Mouse (Mus musculus): Measurements from ENCODE around the gene Rpl3l.
"Not testable (repeated sequence)": the region's sequence is repeated elsewhere in the genome, so short reads cannot be mapped to it uniquely, and the experiment has no call there.

The Rpl3l gene

GRCm38 (mm10) chr17:24707801-24708425 lies 19.7 kb upstream of the Rpl3l start:
- ChIA-PET CTCF (interaction anchor here in 3 of 4 experiments (0.6 to 1.7 kb wide), 11 partner anchors 9 to 246 kb away, joined by 3 to 6 read pairs (median 3); partner anchors contain the start of genes Zfp598 (in 2 of the 3), Mlst8 (in 1 of the 3), Ndufb10 (in 1 of the 3) and Noxo1 (in 1 of the 3)), POLR2A (interaction anchor here (0.6 to 9.6 kb wide), 58 partner anchors 9 to 538 kb away, joined by 3 to 144 read pairs (median 5); partner anchors contain the start of genes Rnf151 (in 4 of the 4), Rps2 (in 4 of the 4), Ndufb10 (in 3 of the 4) and Syngr3 (in 3 of the 4))

GRCm38 (mm10) chr17:24708646-24709045 lies 19.0 kb upstream of the Rpl3l start:
- ChIA-PET CTCF (interaction anchor here in 3 of 4 experiments (0.9 to 1.7 kb wide), 3 partner anchors 10 to 230 kb away, joined by 3 to 6 read pairs (median 5); partner anchors contain the start of gene Mlst8 (in 2 of the 3)), POLR2A (interaction anchor here (0.6 to 9.6 kb wide), 21 partner anchors 9 to 457 kb away, joined by 3 to 144 read pairs (median 8); partner anchors contain the start of genes Syngr3 (in 3 of the 4), Rnf151 (in 2 of the 4), Rps2 (in 2 of the 4) and Traf7 (in 2 of the 4))

GRCm38 (mm10) chr17:24715556-24715955 lies 12.1 kb upstream of the Rpl3l start:
- ChIA-PET CTCF (interaction anchor here in 2 of 4 experiments (0.6 to 1.5 kb wide), 4 partner anchors 12 to 519 kb away, joined by 3 read pairs; no protein-coding TSS in a partner anchor), POLR2A (interaction anchor here in 3 of 4 experiments (0.5 to 14.7 kb wide), 31 partner anchors 9 to 1011 kb away, joined by 3 to 268 read pairs (median 5); partner anchors contain the start of genes Msrb1 (in 3 of the 3), Ndufb10 (in 2 of the 3), Pkd1 (in 2 of the 3) and Rpl3l (in 2 of the 3))

GRCm38 (mm10) chr17:24716166-24716682 lies 11.4 kb upstream of the Rpl3l start:
- ChIA-PET CTCF (interaction anchor here in 1 of 4 experiments (0.6 to 1.5 kb wide), 5 partner anchors 8 to 520 kb away, joined by 3 read pairs; partner anchors contain the start of gene Tbl3), POLR2A (interaction anchor here in 3 of 4 experiments (0.5 to 14.7 kb wide), 48 partner anchors 8 to 1011 kb away, joined by 3 to 268 read pairs (median 5); partner anchors contain the start of genes Msrb1 (in 3 of the 3), Traf7 (in 3 of the 3), Ndufb10 (in 2 of the 3) and Pkd1 (in 2 of the 3))

GRCm38 (mm10) chr17:24717943-24718342 lies 9.7 kb upstream of the Rpl3l start, which contains the start of the genes Rnf151 and Rps2:
Rnf151 (minus strand) TSS chr17:24718063.
Rps2 (plus strand) TSS chr17:24718116.
- CTCF ChIA-PET: interaction anchor here in 3 of 4 experiments (0.7 to 1.2 kb wide), 5 partner anchors 7 to 42 kb away, joined by 3 to 4 read pairs (median 3); partner anchors contain the start of gene Rpl3l (in 1 of the 3)

GRCm38 (mm10) chr17:24718938-24719337 lies 8.7 kb upstream of the Rpl3l start:
- ChIA-PET POLR2A (interaction anchor here (0.6 to 14.7 kb wide), 34 partner anchors 10 to 564 kb away, joined by 3 to 268 read pairs (median 4); partner anchors contain the start of genes Tbl3 (in 3 of the 4), Traf7 (in 3 of the 4), Msrb1 (in 2 of the 4) and Rpl3l (in 2 of the 4)), CTCF (interaction anchor here in 1 of 4 experiments (1.2 kb wide), 1 partner anchor 12 kb away, joined by 3 read pairs; no protein-coding TSS in a partner anchor)

More at GRCm38 (mm10) chr17:24717943-24718342, 9.7 kb upstream of the Rpl3l start, which contains the start of the genes Rnf151 and Rps2:
- POLR2A ChIA-PET: interaction anchor here (0.5 to 14.7 kb wide), 55 partner anchors 7 to 467 kb away, joined by 3 to 268 read pairs (median 4); partner anchors contain the start of genes Tbl3 (in 4 of the 4), Traf7 (in 3 of the 4), Msrb1 (in 2 of the 4) and Nthl1 (in 2 of the 4)

GRCm38 (mm10) chr17:24719494-24720222 lies 8.0 kb upstream of the Rpl3l start:
- ChIA-PET POLR2A (interaction anchor here in 3 of 4 experiments (0.7 to 14.7 kb wide), 27 partner anchors 12 to 554 kb away, joined by 3 to 268 read pairs (median 5); partner anchors contain the start of genes Tbl3 (in 3 of the 3), Msrb1 (in 2 of the 3), Traf7 (in 2 of the 3) and Fahd1 (in 1 of the 3)), CTCF (no interaction called here)

- POLR2A ChIA-PET: interaction anchor here in 3 of 4 experiments (0.6 to 14.7 kb wide), 24 partner anchors 13 to 553 kb away, joined by 3 to 268 read pairs (median 6); partner anchors contain the start of genes Msrb1 (in 2 of the 3), Spsb3 (in 2 of the 3), Traf7 (in 2 of the 3) and E4f1 (in 1 of the 3)
- CTCF ChIA-PET: not testable (repeated sequence)
Observed at GRCm38 (mm10) chr17:24720616-24721015, 7.0 kb upstream of the Rpl3l start.

- CTCF ChIA-PET: not testable (repeated sequence)
- POLR2A ChIA-PET: interaction anchor here in 3 of 4 experiments (0.6 to 14.7 kb wide), 49 partner anchors 10 to 504 kb away, joined by 3 to 268 read pairs (median 5); partner anchors contain the start of genes Msrb1 (in 2 of the 3), Pkd1 (in 2 of the 3), Tbl3 (in 2 of the 3) and Traf7 (in 2 of the 3)
Observed at GRCm38 (mm10) chr17:24721383-24721955, 6.2 kb upstream of the Rpl3l start.

- ChIA-PET POLR2A (interaction anchor here (0.6 to 14.7 kb wide), 65 partner anchors 10 to 1109 kb away, joined by 3 to 268 read pairs (median 4); partner anchors contain the start of genes Tbl3 (in 3 of the 4), Eme2 (in 2 of the 4), Mrps34 (in 2 of the 4) and Msrb1 (in 2 of the 4)), CTCF (interaction anchor here in 1 of 4 experiments (0.7 kb wide), 1 partner anchor 129 kb away, joined by 3 read pairs; no protein-coding TSS in a partner anchor)
Observed at GRCm38 (mm10) chr17:24722220-24722924, 5.2 kb upstream of the Rpl3l start.

- ChIA-PET CTCF (interaction anchor here in 2 of 4 experiments (0.7 kb wide), 3 partner anchors 43 to 659 kb away, joined by 3 read pairs; no protein-coding TSS in a partner anchor), POLR2A (interaction anchor here (0.6 to 14.7 kb wide), 46 partner anchors 9 to 1108 kb away, joined by 3 to 268 read pairs (median 6); partner anchors contain the start of genes Tbl3 (in 3 of the 4), Eme2 (in 2 of the 4), Fahd1 (in 2 of the 4) and Meiob (in 2 of the 4))
Observed at GRCm38 (mm10) chr17:24723122-24723880, 4.3 kb upstream of the Rpl3l start.

- POLR2A ChIA-PET: interaction anchor here (0.6 to 14.7 kb wide), 40 partner anchors 8 to 550 kb away, joined by 3 to 268 read pairs (median 6); partner anchors contain the start of genes Tbl3 (in 3 of the 4), Traf7 (in 3 of the 4), Eme2 (in 2 of the 4) and Fahd1 (in 2 of the 4)
Observed at GRCm38 (mm10) chr17:24723881-24724180, 3.8 kb upstream of the Rpl3l start.

GRCm38 (mm10) chr17:24724184-24724583 lies 3.4 kb upstream of the Rpl3l start, which contains the start of gene Ndufb10:
Ndufb10 (minus strand) TSS chr17:24724478.
- CTCF ChIA-PET: interaction anchor here (0.6 to 1.6 kb wide), 12 partner anchors 7 to 1033 kb away, joined by 3 to 8 read pairs (median 4); partner anchors contain the start of genes Msrb1 (in 2 of the 4), Nthl1 (in 1 of the 4), Tbl3 (in 1 of the 4) and Tsc2 (in 1 of the 4)

More at GRCm38 (mm10) chr17:24723881-24724180, 3.8 kb upstream of the Rpl3l start:
- CTCF ChIA-PET: interaction anchor here (0.6 to 1.5 kb wide), 9 partner anchors 9 to 1033 kb away, joined by 3 to 8 read pairs (median 5); partner anchors contain the start of genes Msrb1 (in 2 of the 4) and Tbl3 (in 1 of the 4)

GRCm38 (mm10) chr17:24725637-24726390 lies 1.8 kb upstream of the Rpl3l start:
- ChIA-PET CTCF (interaction anchor here in 2 of 4 experiments (0.6 to 1.6 kb wide), 10 partner anchors 9 to 333 kb away, joined by 3 to 10 read pairs (median 3); partner anchors contain the start of genes Msrb1 (in 1 of the 2) and Traf7 (in 1 of the 2)), POLR2A (interaction anchor here in 2 of 4 experiments (0.8 to 14.7 kb wide), 12 partner anchors 8 to 247 kb away, joined by 3 to 268 read pairs (median 8); partner anchors contain the start of genes Msrb1 (in 2 of the 2), Hs3st6 (in 1 of the 2), Mlst8 (in 1 of the 2) and Rnf151 (in 1 of the 2))

More at GRCm38 (mm10) chr17:24724184-24724583, 3.4 kb upstream of the Rpl3l start, which contains the start of gene Ndufb10:
- POLR2A ChIA-PET: interaction anchor here (0.6 to 14.7 kb wide), 35 partner anchors 8 to 550 kb away, joined by 3 to 268 read pairs (median 6); partner anchors contain the start of genes Tbl3 (in 3 of the 4), Traf7 (in 3 of the 4), Eme2 (in 2 of the 4) and Meiob (in 2 of the 4)

All from embryonic stem cell, embryonic (primary cell).